Mouse (Mus musculus) thymus, adult 2 months (tissue): ENCODE results near the gene St6galnac3. TPM values are rescaled to one million over a fixed set of nuclear protein-coding genes. Genes with fewer than 3 reads are reported as not detected.

ENCODE experiments used
- DNase-seq: peaks from one replicate; pipeline ENCODE4 v3.0.0; 2021
- H3K27ac ChIP-seq: fragments of 200-500 bp; 2 replicates; pipeline ENCODE4 v1.5.1; 2012; ENCODE audit warnings: low read length, control low read depth; ENCODE audit not compliant: control insufficient read depth, insufficient read depth
- H3K27me3 ChIP-seq: fragments of 200-500 bp; 2 replicates; pipeline ENCODE4 v1.6.1; 2012; ENCODE audit warnings: mild to moderate bottlenecking, low read length, moderate library complexity, mixed read lengths; ENCODE audit not compliant: control insufficient read depth, insufficient read depth
- H3K36me3 ChIP-seq: fragments of 200-500 bp; 2 replicates; pipeline ENCODE4 v1.6.1; 2012; ENCODE audit warnings: mild to moderate bottlenecking, low read length, moderate library complexity; ENCODE audit not compliant: control insufficient read depth, insufficient read depth
- H3K4me1 ChIP-seq: fragments of 200-500 bp; replicated peaks from 2 replicates; pipeline ENCODE4 v1.6.1; 2012; ENCODE audit warnings: low read length; ENCODE audit not compliant: control insufficient read depth, insufficient read depth
- H3K4me3 ChIP-seq: fragments of 200-500 bp; 2 replicates; pipeline ENCODE4 v1.5.1; 2012; ENCODE audit warnings: mild to moderate bottlenecking, low read length, control low read depth, moderate library complexity; ENCODE audit not compliant: control insufficient read depth, insufficient read depth
- CTCF ChIP-seq: fragments of 200-500 bp; IDR thresholded peaks from 2 replicates; pipeline ENCODE4 v1.5.1; 2012; ENCODE audit warnings: mild to moderate bottlenecking, control low read depth, low read length, moderate library complexity, borderline replicate concordance; ENCODE audit not compliant: control insufficient read depth, poor library complexity, insufficient read depth; ENCODE audit errors: extremely low read depth
- POLR2A ChIP-seq: fragments of 200-500 bp; IDR thresholded peaks from 2 replicates; pipeline ENCODE4 v1.6.1; 2012; ENCODE audit warnings: mild to moderate bottlenecking, low read length, control low read depth, moderate library complexity; ENCODE audit not compliant: control insufficient read depth, poor library complexity, insufficient read depth; ENCODE audit errors: extremely low read depth
- WGBS: fragments of 180-500 bp; shearing (Covaris S2); methylation state at CpG from one replicate; pipeline ENCODE4 v1.1.7; 2018; 5-methylcytosine and 5-hydroxymethylcytosine counted together
- polyA plus RNA-seq: library from polyadenylated mRNA; depleted of rRNA; stranded (reverse); fragments of >200 nt; gene quantifications from 2 replicates; pipeline ENCODE4 v1.2.3, GENCODE M21; 2012

Gene St6galnac3
- polyA plus RNA-seq, 1 experiment = 1.3 TPM

DNA sequence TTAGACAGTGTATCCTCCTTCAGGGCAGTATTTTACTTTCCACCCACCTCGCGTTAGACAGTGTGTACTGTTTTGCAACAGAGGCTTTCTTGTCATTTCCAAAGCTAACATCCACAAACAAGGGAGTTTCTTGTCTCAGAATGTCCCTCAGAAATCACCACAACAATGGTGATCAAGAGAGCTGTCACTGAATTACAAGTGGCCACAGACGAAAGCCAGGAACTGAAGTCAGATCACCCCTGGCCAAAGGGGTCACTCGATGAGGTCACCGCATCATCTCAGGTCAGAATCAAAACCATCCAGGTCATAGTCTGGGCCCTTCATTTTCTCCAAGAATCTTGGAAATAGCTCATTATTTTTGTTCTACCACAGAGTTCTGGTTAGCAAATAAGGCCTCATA is 37.1 kb downstream of the St6galnac3 start:
- WGBS = 95% methylated on average over 5 of the region's 5 CpGs
- no peak for DNase-seq
- H3K27ac ChIP-seq = no peak overlapping the region
- no peaks in the 10 kb centered on the region for H3K36me3 ChIP-seq
- TF ChIP-seq POLR2A (no peak), CTCF (no peak)
- no peak overlapping the region for H3K4me3 ChIP-seq
- no peaks in the 10 kb centered on the region for H3K4me1 ChIP-seq
- H3K27me3 ChIP-seq = no peaks in the 10 kb centered on the region

DNA sequence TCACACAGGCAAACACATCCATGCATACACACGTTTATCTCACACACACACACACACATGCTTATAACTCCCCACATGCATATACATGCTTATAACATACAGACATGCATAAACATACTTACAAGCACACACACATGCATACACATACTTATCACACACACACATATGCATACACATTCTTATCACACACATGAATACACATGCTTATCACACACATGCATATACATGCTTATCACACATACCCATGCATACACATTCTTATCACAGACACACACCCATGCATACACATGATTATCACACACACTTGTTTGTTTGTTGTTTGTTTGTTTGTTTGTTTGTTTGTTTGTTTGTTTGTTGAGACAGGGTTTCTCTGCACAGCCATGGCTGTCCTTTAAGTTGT is 40.1 kb downstream of the St6galnac3 start:
- no peak for DNase-seq
- H3K4me1 ChIP-seq = peaks cover 3% of the 10 kb centered on the region; the same call in 1 of the 2 replicates
- no peak for TF ChIP-seq POLR2A
- TF ChIP-seq CTCF = no peak
- H3K36me3 ChIP-seq = no peaks in the 10 kb centered on the region
- H3K4me3 ChIP-seq = no peak overlapping the region
- WGBS = 89% methylated on average over 1 of the region's 1 CpGs
- no peaks in the 10 kb centered on the region for H3K27me3 ChIP-seq
- H3K27ac ChIP-seq = no peak overlapping the region

DNA sequence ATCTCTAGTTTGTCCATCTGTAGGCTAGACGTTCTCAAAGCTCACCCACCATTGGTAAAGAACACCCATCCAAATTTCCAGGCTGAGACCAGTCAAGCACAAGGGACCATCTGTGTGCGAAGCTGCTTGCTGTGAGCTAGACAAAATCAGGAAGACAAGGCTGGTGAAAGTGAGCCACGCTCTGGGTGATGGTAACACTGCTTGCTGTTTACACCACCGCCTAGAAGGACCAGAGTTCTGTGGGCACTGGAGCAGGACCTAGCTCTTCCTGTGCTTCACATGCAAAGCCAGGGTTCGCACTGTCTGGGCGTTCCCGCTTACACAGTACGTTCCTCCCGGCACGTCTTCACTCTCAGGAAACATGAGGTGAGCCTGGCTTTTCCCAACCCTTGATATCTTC is 42.7 kb downstream of the St6galnac3 start:
- Histone ChIP-seq H3K27ac (no peak overlapping the region), H3K4me3 (no peak overlapping the region), H3K27me3 (no peaks in the 10 kb centered on the region), H3K4me1 (peaks cover 3% of the 10 kb centered on the region; the same call in 1 of the 2 replicates), H3K36me3 (no peaks in the 10 kb centered on the region)
- 89% methylated on average over 10 of the region's 10 CpGs for WGBS
- TF ChIP-seq POLR2A (no peak), CTCF (no peak)
- DNase-seq = no peak

DNA sequence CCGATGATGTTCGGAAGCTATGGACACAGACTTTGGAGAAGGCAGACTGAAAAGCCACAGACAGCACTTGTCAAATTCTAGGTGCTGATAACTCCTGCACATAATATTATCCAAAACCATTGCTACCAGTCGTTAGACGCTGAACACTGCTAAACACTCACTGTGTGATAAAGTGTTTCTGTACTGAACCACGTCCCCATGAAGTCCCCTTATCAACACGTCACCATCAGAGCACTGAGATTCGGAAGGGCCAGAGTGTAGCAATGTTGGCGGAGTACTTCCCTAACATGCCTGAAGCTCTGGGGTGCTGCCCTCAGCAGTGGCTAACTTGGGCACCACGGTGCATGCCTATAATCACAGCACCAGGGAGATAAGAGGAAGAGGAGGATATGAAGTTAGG is 43.3 kb downstream of the St6galnac3 start:
- no peak overlapping the region for H3K27ac ChIP-seq
- WGBS = 96% methylated on average over 9 of the region's 9 CpGs

DNA sequence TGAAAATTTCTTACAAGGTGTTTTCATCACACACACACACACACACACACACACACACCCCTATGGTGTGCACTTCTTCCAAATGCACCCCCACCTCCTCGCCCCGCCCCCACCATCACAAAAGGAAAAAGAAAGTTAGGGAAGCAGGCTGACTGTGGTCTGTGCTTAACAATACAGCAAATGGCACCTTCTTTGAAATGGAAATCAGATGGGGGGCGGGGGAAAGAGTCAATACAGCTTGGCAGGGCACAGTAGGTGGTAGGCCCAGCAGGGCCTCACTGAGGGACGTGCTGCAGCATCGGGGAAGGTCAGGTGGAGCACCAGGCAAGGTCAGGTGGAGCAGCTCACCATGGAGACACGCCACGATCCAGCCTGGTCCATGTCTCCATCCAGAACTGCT is 49.1 kb downstream of the St6galnac3 start:
- Histone ChIP-seq H3K27ac (no peak overlapping the region), H3K4me1 (no peaks in the 10 kb centered on the region), H3K27me3 (no peaks in the 10 kb centered on the region), H3K4me3 (no peak overlapping the region), H3K36me3 (no peaks in the 10 kb centered on the region)
- 92% methylated on average over 7 of the region's 7 CpGs for WGBS
- TF ChIP-seq CTCF (no peak), POLR2A (no peak)
- DNase-seq = no peak

More for the DNA sequence above, 43.3 kb downstream of the St6galnac3 start:
- DNase-seq = no peak
- no peaks in the 10 kb centered on the region for H3K27me3 ChIP-seq
- H3K4me3 ChIP-seq = no peak overlapping the region
- TF ChIP-seq CTCF (no peak), POLR2A (no peak)
- peaks cover 3% of the 10 kb centered on the region; the same call in 1 of the 2 replicates for H3K4me1 ChIP-seq
- no peaks in the 10 kb centered on the region for H3K36me3 ChIP-seq

DNA sequence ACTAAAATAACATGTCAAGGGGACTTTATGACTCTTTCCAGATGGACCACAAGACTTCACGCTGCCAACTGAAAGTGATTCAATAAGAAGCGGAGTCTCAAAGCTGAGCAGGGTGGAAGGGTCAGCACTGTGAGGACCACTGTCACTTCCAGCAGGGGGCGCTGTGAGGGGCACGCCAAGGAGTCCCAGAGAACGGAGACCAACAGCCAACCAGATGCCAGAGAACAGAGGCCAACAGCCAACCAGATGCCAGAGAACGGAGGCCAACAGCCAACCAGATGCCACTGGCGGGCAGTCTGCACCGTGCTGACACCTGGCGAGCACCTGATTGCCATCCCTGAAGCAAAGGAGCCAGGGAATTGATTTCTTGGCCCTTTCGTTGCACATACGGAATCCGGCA is 49.9 kb downstream of the St6galnac3 start:
- H3K36me3 ChIP-seq = no peaks in the 10 kb centered on the region
- peak; percentile 28 for DNase-seq
- H3K27me3 ChIP-seq = no peaks in the 10 kb centered on the region
- TF ChIP-seq POLR2A (no peak), CTCF (peak; percentile 72; the same call in 1 of the 2 replicates)
- H3K4me1 ChIP-seq = no peaks in the 10 kb centered on the region
- 86% methylated on average over 12 of the region's 12 CpGs for WGBS
- H3K4me3 ChIP-seq = no peak overlapping the region
- H3K27ac ChIP-seq = no peak overlapping the region

DNA sequence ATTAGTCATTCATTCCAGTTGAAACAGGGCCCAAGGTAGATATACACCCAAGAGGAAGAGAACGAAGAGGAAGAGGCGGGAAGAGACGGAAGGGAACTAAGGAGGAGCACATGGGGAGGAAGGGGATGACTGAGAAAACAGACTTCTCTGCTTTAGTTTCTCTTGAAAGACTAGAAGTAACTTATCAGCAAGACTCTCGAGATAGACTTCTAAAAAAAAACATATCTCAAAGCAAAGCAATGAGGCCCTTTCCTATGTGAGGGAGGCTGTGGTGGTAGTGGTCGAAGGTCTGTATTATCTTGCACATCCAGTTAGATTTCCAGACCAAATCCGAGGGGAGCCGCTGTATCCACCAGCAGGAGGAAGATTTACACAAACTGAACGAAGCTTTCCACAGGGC is 50.6 kb downstream of the St6galnac3 start:
- H3K36me3 ChIP-seq = no peaks in the 10 kb centered on the region
- no peaks in the 10 kb centered on the region for H3K27me3 ChIP-seq
- H3K4me1 ChIP-seq = no peaks in the 10 kb centered on the region
- 93% methylated on average over 8 of the region's 8 CpGs for WGBS
- TF ChIP-seq CTCF (no peak), POLR2A (no peak)
- H3K27ac ChIP-seq = no peak overlapping the region
- H3K4me3 ChIP-seq = no peak overlapping the region
- DNase-seq = no peak
